Mouse (Mus musculus): ENCODE data around the gene Astn2. TPM values are rescaled to one million over a fixed set of nuclear protein-coding genes. Genes with fewer than 3 reads are reported as not detected.

The Astn2 gene
- total and polyA plus RNA-seq, 3 experiments = not detected

GRCm38 (mm10) chr4:66403116-66403707 lies 1.2 kb downstream of the Astn2 start:
- Histone ChIP-seq H3K27me3 (ENCODE audit: control insufficient read depth in 1 of 2, insufficient read depth in 2 of 2, low read length in 2 of 2) (no peaks in the 10 kb centered on the region), H3K9me3 (replicated peaks; ENCODE audit: insufficient read depth, low read length) (no peaks in the 10 kb centered on the region), H3K27ac (ENCODE audit: control insufficient read depth, low read depth, low read length) (no peak overlapping the region), H3K4me1 (ENCODE audit: control insufficient read depth in 1 of 2, insufficient read depth in 2 of 2, low read length in 2 of 2) (no peaks in the 10 kb centered on the region), H3K4me3 (ENCODE audit: control insufficient read depth in 1 of 2, insufficient read depth in 1 of 2, low read depth in 2 of 2, low read length in 2 of 2) (no peak overlapping the region), H3K9ac (ENCODE audit: control insufficient read depth, low read depth, low read length, poor library complexity, severe bottlenecking) (no peak overlapping the region), H3K79me2 (ENCODE audit: control insufficient read depth, insufficient read depth, low read length, poor library complexity) (no peaks in the 10 kb centered on the region), H3K36me3 (ENCODE audit: control insufficient read depth in 1 of 2, insufficient read depth in 2 of 2, low read length in 2 of 2) (no peaks in the 10 kb centered on the region)
- DNase-seq (ENCODE audit: low read depth, low spot score) = no peak
- TF ChIP-seq BHLHE40 (IDR thresholded peaks at IDR 0.05; ENCODE audit: borderline replicate concordance, low read depth, low read length) (no peak), MXI1 (IDR thresholded peaks at IDR 0.05; ENCODE audit: low read depth, low read length) (no peak), JUND (IDR thresholded peaks at IDR 0.05; ENCODE audit: low read depth, low read length) (no peak), USF2 (IDR thresholded peaks at IDR 0.05; ENCODE audit: borderline replicate concordance in 1 of 2, insufficient read depth in 1 of 2, low read depth in 1 of 2, low read length in 2 of 2) (no peak), ELF1 (IDR thresholded peaks at IDR 0.05; ENCODE audit: low read depth, low read length) (no peak)

- Histone ChIP-seq H3K9me3 (replicated peaks; ENCODE audit: insufficient read depth, low read length) (no peaks in the 10 kb centered on the region), H3K9ac (ENCODE audit: control insufficient read depth, low read depth, low read length, poor library complexity, severe bottlenecking) (no peak overlapping the region), H3K36me3 (ENCODE audit: control insufficient read depth in 1 of 2, insufficient read depth in 2 of 2, low read length in 2 of 2) (no peaks in the 10 kb centered on the region), H3K27ac (ENCODE audit: control insufficient read depth, low read depth, low read length) (no peak overlapping the region), H3K79me2 (ENCODE audit: control insufficient read depth, insufficient read depth, low read length, poor library complexity) (no peaks in the 10 kb centered on the region), H3K27me3 (ENCODE audit: control insufficient read depth in 1 of 2, insufficient read depth in 2 of 2, low read length in 2 of 2) (no peaks in the 10 kb centered on the region), H3K4me1 (ENCODE audit: control insufficient read depth in 1 of 2, insufficient read depth in 2 of 2, low read length in 2 of 2) (no peaks in the 10 kb centered on the region), H3K4me3 (ENCODE audit: control insufficient read depth in 1 of 2, insufficient read depth in 1 of 2, low read depth in 2 of 2, low read length in 2 of 2) (no peak overlapping the region)
- DNase-seq (ENCODE audit: low read depth, low spot score) = no peak
- TF ChIP-seq POLR2A (IDR thresholded peaks at IDR 0.05; ENCODE audit: control insufficient read depth in 1 of 2, insufficient read depth in 1 of 2, low read depth in 1 of 2, low read length in 2 of 2, poor library complexity in 1 of 2) = no peak
These were observed 1.8 kb downstream of the Astn2 start for GRCm38 (mm10) chr4:66402611-66403010.

DNA sequence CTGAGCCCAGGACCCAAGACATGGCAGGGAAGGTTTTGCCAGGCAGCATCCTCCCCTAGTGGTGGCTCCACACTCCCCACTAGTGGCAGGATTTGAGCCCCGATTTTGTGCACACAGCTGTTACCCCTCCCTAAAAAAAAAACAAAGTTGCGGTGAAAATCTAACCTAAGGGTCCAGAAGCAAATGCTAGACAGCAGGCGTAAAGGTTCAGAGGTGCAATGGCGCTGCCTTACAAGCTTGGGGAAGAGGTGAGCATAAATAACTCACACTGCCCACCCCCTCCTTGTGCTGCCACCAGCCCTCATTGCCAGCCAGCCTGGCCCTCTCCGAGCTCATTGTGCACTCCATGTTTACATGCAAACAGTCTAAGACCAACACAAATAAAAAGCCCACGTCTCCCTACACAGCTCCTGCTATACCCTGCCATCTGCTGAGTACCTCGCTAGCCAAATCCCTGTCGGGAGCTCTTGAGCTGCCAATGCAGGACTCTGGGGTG lies 3.2 kb downstream of the Astn2 start:
- no peak overlapping the region for H3K4me3 ChIP-seq (ENCODE audit: control insufficient read depth in 1 of 2, insufficient read depth in 1 of 2, low read depth in 2 of 2, low read length in 2 of 2)
- H3K9ac ChIP-seq (ENCODE audit: control insufficient read depth, low read depth, low read length, poor library complexity, severe bottlenecking) = no peak overlapping the region
- H3K79me2 ChIP-seq (ENCODE audit: control insufficient read depth, insufficient read depth, low read length, poor library complexity) = no peaks in the 10 kb centered on the region
- DNase-seq (ENCODE audit: low read depth, low spot score) = no peak
- no peaks in the 10 kb centered on the region for H3K36me3 ChIP-seq (ENCODE audit: control insufficient read depth in 1 of 2, insufficient read depth in 2 of 2, low read length in 2 of 2)
- H3K27me3 ChIP-seq (ENCODE audit: control insufficient read depth in 1 of 2, insufficient read depth in 2 of 2, low read length in 2 of 2) = no peaks in the 10 kb centered on the region
- no peaks in the 10 kb centered on the region for H3K4me1 ChIP-seq (ENCODE audit: control insufficient read depth in 1 of 2, insufficient read depth in 2 of 2, low read length in 2 of 2)
- no peak for TF ChIP-seq TAL1 (IDR thresholded peaks at IDR 0.05; ENCODE audit: low read length)
- TF ChIP-seq TBP (IDR thresholded peaks at IDR 0.05; ENCODE audit: low read depth, low read length) = no peak
- TF ChIP-seq CHD1 (IDR thresholded peaks at IDR 0.05; ENCODE audit: low read depth, low read length) = no peak
- no peak for TF ChIP-seq TCF12 (IDR thresholded peaks at IDR 0.05; ENCODE audit: low read depth, low read length)
- TF ChIP-seq SMC3 (IDR thresholded peaks at IDR 0.05; ENCODE audit: low read depth, low read length) = no peak
- no peak for TF ChIP-seq ZKSCAN1 (IDR thresholded peaks at IDR 0.05; ENCODE audit: low read depth, low read length)
- no peak for TF ChIP-seq HCFC1 (IDR thresholded peaks at IDR 0.05; ENCODE audit: low read depth, low read length)
- TF ChIP-seq USF1 (IDR thresholded peaks at IDR 0.05; ENCODE audit: low read depth, low read length) = no peak
- TF ChIP-seq ELF1 (IDR thresholded peaks at IDR 0.05; ENCODE audit: low read depth, low read length) = no peak
- TF ChIP-seq NRF1 (IDR thresholded peaks at IDR 0.05; ENCODE audit: insufficient read depth, low read depth, low read length, poor library complexity, severe bottlenecking) = no peak
- no peak for TF ChIP-seq SIN3A (IDR thresholded peaks at IDR 0.05; ENCODE audit: low read length)
- TF ChIP-seq ETS1 (IDR thresholded peaks at IDR 0.05; ENCODE audit: low read depth, low read length) = no peak
- TF ChIP-seq RAD21 (IDR thresholded peaks at IDR 0.05; ENCODE audit: low read depth, low read length) = no peak
- no peak for TF ChIP-seq USF2 (IDR thresholded peaks at IDR 0.05; ENCODE audit: borderline replicate concordance in 1 of 2, insufficient read depth in 1 of 2, low read depth in 1 of 2, low read length in 2 of 2)
- no peak for TF ChIP-seq RCOR1 (IDR thresholded peaks at IDR 0.05; ENCODE audit: low read depth, low read length)
- no peak for TF ChIP-seq ZMIZ1 (IDR thresholded peaks at IDR 0.05; ENCODE audit: low read depth, low read length)
- no peak for TF ChIP-seq POLR2AphosphoS5 (IDR thresholded peaks at IDR 0.05; ENCODE audit: borderline replicate concordance, low read depth, low read length)
- no peak for TF ChIP-seq POLR2A (IDR thresholded peaks at IDR 0.05; ENCODE audit: control insufficient read depth in 1 of 2, insufficient read depth in 1 of 2, low read depth in 1 of 2, low read length in 2 of 2, poor library complexity in 1 of 2)
- TF ChIP-seq EP300 (IDR thresholded peaks at IDR 0.05; ENCODE audit: low read depth in 1 of 2, low read length in 2 of 2) = no peak
- no peak overlapping the region for H3K27ac ChIP-seq (ENCODE audit: control insufficient read depth, low read depth, low read length)
- no peaks in the 10 kb centered on the region for H3K9me3 ChIP-seq (replicated peaks; ENCODE audit: insufficient read depth, low read length)

All from MEL (cell line).